Mouse (Mus musculus) common myeloid progenitor, adult 5-6 weeks (primary cell): ENCODE results near the gene Agt. TPM values are rescaled to one million over a fixed set of nuclear protein-coding genes. Genes with fewer than 3 reads are reported as not detected.

Experiments used
- ATAC-seq: replicated peaks from 2 replicates; pipeline ENCODE4 v1.8.0; 2016; ENCODE audit warnings: low read depth, mild to moderate bottlenecking, moderate TSS enrichment, inconsistent platforms; ENCODE audit not compliant: poor library complexity, severe bottlenecking
- total RNA-seq: library from RNA; stranded (forward); fragments of 200-1000, 187-1606 nt; gene quantifications from 2 replicates; pipeline ENCODE4 v1.2.3, GENCODE M21; 2017

The Agt gene
- 0.27 TPM in 1 of 2 replicates, not detected in the other for total RNA-seq

GRCm38 (mm10) chr8:124569593-124569992 is at the start of gene Agt:
Gene Agt (minus strand): TSS chr8:124569706.
- no peak for ATAC-seq

GRCm38 (mm10) chr8:124618252-124618651 is 48.7 kb upstream of the Agt start:
- no peak for ATAC-seq

GRCm38 (mm10) chr8:124617266-124617869 is 47.9 kb upstream of the Agt start:
- ATAC-seq: peak; percentile 89

GRCm38 (mm10) chr8:124614325-124614724 is 44.8 kb upstream of the Agt start:
- ATAC-seq: no peak

GRCm38 (mm10) chr8:124608972-124609353 is 39.5 kb upstream of the Agt start:
- ATAC-seq: no peak

GRCm38 (mm10) chr8:124608239-124608971 is 38.9 kb upstream of the Agt start:
- peak; percentile 71; the same call in 1 of the 2 replicates for ATAC-seq

GRCm38 (mm10) chr8:124604066-124604465 is 34.6 kb upstream of the Agt start:
- no peak for ATAC-seq

DNA sequence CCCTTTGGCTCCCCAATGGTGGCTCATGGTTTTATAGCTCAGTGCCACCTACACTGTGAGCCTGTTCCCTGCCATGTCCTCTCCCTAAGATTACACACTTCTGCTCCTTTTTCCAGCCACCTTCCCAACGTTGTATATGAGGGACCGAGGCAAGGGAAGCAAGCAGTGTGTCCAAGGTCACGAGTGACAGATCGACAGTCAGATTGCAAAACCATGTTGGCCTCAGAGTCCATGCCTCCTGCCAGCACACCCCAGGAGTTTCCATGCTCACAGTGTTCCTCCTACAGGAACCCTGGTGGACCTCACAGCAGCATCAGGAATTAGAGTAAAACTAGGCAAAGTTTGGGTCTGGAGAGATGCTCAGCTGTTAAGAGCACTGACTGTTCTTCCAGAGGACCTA is 19.9 kb upstream of the Agt start:
- no peak for ATAC-seq

GRCm38 (mm10) chr8:124586556-124586955 is 17.1 kb upstream of the Agt start:
- ATAC-seq: no peak

GRCm38 (mm10) chr8:124585718-124586425 is 16.4 kb upstream of the Agt start:
- no peak for ATAC-seq

- ATAC-seq: no peak
Measured at GRCm38 (mm10) chr8:124576751-124577150, 7.2 kb upstream of the Agt start.

DNA sequence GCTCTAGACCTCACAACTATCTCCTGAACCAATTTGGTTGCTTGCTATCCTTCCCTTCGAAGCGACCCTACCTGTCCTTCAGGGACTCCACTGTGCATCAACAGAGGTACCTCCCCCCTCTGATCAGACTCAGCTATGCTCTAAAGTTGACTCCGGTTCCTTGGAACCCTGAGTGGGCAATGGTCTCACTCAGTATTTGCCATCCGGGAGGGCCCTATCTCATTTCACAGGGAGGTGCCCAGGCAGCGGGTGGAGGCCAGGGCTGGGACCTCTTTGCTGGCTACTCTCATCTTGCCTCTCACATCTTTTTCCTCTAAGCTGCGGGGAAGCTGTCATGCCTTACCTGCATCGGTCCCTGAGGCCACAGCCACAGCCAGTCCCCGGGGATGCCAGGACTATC is 6.3 kb upstream of the Agt start, which contains the start of gene Capn9:
Gene Capn9 (plus strand): TSS at position 301 of the 400 bp plus-strand sequence.
- no peak for ATAC-seq

DNA sequence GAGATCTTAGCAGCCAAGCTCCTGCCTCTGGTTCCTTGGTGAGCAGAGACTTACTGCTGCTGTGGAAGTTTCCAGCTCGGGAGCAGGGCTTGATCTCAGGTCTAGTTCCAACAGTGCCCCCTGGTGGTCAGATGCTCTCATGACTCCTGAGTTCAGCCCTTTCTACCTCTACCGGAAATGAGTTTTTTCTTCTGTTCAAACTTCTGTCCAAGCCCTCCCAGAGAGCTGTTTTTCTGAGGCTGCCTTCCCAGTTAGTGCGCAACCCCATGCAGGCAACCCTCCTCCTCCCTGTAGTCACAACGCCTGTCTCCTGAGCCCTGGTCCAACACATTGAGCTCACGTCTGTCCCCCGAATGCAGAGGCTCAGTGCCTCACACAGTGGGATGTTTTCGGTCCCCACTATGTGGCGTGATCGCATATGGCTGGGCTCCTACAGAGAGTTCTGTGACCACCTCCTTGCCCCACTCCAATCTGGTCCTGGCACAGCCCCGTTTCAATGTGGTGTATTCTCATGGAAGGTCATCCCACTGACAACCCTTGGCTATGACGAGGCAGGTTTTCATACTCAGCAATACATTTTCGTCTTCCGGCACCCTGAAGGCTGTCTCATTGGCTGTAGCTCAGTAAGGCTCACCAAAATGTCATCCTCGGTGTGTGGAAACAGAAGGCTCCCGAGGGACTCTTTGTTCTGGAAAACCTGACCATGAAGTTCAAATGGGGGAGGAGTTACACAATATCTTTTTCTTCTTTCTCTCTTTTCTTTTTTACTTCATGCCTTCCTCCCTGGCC is 4.2 kb upstream of the Agt start:
- peak; percentile 95 for ATAC-seq

DNA sequence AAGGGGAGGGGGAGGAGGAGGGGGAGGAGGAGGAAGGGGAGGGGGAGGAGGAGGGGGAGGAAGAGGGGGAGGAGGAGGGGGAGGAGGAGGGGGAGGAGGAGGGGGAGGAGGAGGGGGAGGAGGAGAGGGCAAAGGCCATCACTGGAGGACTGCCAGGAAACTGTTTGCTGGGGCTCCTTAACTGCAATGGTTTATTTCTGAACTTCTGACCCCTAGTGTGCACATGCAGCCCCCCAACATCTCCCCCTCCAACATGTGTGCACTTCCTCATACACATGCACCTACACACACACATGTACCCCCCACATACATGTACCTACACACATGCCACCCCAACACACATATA is 2.9 kb upstream of the Agt start:
- no peak for ATAC-seq

- ATAC-seq: no peak
Measured at GRCm38 (mm10) chr8:124571732-124572429, 2.4 kb upstream of the Agt start.

GRCm38 (mm10) chr8:124569100-124569499 is 406 bp downstream of the Agt start:
- no peak for ATAC-seq

GRCm38 (mm10) chr8:124567584-124567983 is 1.9 kb downstream of the Agt start:
- ATAC-seq: no peak

DNA sequence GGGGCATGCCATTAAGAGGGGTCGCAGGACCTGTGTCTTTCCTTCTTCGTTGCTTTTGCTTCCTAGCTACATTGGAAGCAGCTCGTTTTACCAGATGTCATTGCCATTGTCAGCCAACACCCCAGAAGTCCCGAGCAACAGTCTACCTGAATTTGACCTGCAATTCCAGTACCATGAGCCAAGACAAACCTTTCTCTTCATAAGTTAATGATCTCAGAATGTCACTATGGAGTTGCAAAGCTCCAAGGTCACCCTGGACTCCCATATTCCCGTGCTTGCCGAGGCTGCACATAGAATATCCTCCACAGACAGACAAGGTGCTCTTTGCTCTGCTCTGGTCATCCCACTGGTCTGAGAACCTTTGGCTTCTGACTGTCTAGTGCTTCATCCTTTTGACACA is 2.4 kb downstream of the Agt start:
- no peak for ATAC-seq

- no peak for ATAC-seq
Measured at GRCm38 (mm10) chr8:124557476-124557875, 12.0 kb downstream of the Agt start.

GRCm38 (mm10) chr8:124556658-124557057 is 12.8 kb downstream of the Agt start:
- ATAC-seq: no peak
